Mouse (Mus musculus) bone marrow macrophage, adult 2 months (primary cell): ENCODE measurements at regions not wholly inside any gene's neighbourhood (a gene's known extent, or its start where the extent isn't known, plus 50 kb on each side); places are given as distances from the start of the nearest gene placed in this dataset.

Experiments used
- CTCF ChIP-seq: IDR thresholded peaks from 2 replicates; pipeline ENCODE4 v1.5.1; 2012; ENCODE audit warnings: low read depth, mild to moderate bottlenecking, low read length, moderate library complexity
- POLR2A ChIP-seq: IDR thresholded peaks from 2 replicates; pipeline ENCODE4 v1.6.1; 2012; ENCODE audit warnings: mild to moderate bottlenecking, low read depth, low read length, borderline replicate concordance

DNA sequence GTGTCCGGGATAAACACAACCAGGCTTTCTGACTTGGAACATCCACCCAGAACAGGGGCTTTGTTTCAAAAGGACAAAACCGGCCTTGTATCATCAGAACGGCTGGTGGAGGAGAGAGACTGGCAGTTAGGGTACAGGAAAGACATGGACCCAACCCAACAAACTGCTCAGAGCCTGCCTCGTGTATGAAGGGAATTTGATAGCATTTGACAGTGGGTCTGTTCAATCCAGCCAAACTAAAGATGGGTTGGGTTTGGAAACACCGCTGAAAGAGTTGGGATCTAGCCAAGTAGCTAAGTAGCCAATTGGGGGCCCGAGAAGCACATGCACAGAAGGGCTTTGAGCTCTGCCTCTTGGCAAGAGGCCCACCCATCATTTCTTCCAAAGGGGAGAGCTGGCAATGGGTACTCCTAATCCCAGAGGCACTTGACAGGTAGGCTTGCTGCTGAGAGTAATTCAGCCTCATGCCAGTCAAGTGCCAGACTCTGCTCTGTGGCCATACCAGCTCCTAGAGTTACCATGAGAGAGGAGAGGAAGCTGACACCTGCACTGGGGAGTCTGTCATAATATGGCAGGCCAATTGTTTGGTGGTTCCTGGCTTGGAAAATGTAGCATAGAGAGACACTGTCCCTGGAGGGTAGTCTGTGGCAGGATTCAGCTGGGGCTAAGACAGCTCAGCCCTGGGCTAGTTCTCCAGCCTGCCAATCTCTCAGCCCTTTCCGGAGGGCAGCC lies 231.1 kb upstream of the Slc24a2 start:
- TF ChIP-seq CTCF (no peak), POLR2A (no peak)
